Mouse (Mus musculus) neural tube, postnatal 0 days (tissue): ENCODE results near the gene V1ra8. TPM values are rescaled to one million over a fixed set of nuclear protein-coding genes. Genes with fewer than 3 reads are reported as not detected.

ENCODE experiments used
- polyA plus RNA-seq: library from polyadenylated mRNA; unstranded; fragments of >200 nt; fragmentation: Nextera tagmentation; extraction: Ambion mirVana; gene quantifications from 2 replicates; pipeline ENCODE4 v1.2.1, GENCODE M21; 2015

Gene V1ra8
- not detected in 2 replicates for polyA plus RNA-seq

GRCm38 (mm10) chr6:90202493-90202892 is at the start of gene V1ra8:
Gene V1ra8 (plus strand): TSS chr6:90202793.

GRCm38 (mm10) chr6:90174508-90174907 is 28.1 kb upstream of the V1ra8 start, which contains the start of gene Vmn1r52:
Gene Vmn1r52 (plus strand): TSS chr6:90174808.

GRCm38 (mm10) chr6:90224338-90224737 is 21.7 kb downstream of the V1ra8 start, which contains the start of gene Vmn1r53:
Gene Vmn1r53 (minus strand): TSS chr6:90224438.

GRCm38 (mm10) chr6:90246000-90246399 is 43.4 kb downstream of the V1ra8 start, which contains the start of gene Vmn1r54:
Gene Vmn1r54 (plus strand): TSS chr6:90246300.

Other genes with a start within 250 kb of the V1ra8 start
- not detected in 2 replicates for gene Vmn1r46, start 233.5 kb upstream of the V1ra8 start, polyA plus RNA-seq
- not detected in 2 replicates for gene Vmn1r47, start 186.6 kb upstream of the V1ra8 start, polyA plus RNA-seq
- not detected in 2 replicates for gene Vmn1r48, start 166.0 kb upstream of the V1ra8 start, polyA plus RNA-seq
- gene Vmn1r49, start 124.3 kb upstream of the V1ra8 start, polyA plus RNA-seq, result not detected in 2 replicates
- gene Vmn1r50, start 101.4 kb upstream of the V1ra8 start, polyA plus RNA-seq, result not detected in 2 replicates
- 0.10 TPM in 2 replicates for gene Vmn1r51, start 80.2 kb upstream of the V1ra8 start, polyA plus RNA-seq
- gene Vmn1r52, start 28.0 kb upstream of the V1ra8 start, polyA plus RNA-seq, result not detected in 2 replicates
- not detected in 2 replicates for gene Vmn1r53, start 21.6 kb downstream of the V1ra8 start, polyA plus RNA-seq
- gene Vmn1r54, start 43.5 kb downstream of the V1ra8 start, polyA plus RNA-seq, result not detected in 2 replicates
- not detected in 2 replicates for gene BC048671, start 98.4 kb downstream of the V1ra8 start, polyA plus RNA-seq
- 0.23 and 0.45 TPM in 2 replicates for gene Chst13, start 122.4 kb downstream of the V1ra8 start, polyA plus RNA-seq
- not detected in 2 replicates for gene Uroc1, start 130.5 kb downstream of the V1ra8 start, polyA plus RNA-seq
- gene Zxdc, start 166.7 kb downstream of the V1ra8 start, polyA plus RNA-seq, result 9.1 and 10.4 TPM in 2 replicates
- 6.4 and 9.7 TPM in 2 replicates for gene Cfap100, start 226.0 kb downstream of the V1ra8 start, polyA plus RNA-seq